Mouse (Mus musculus) ovary, postnatal 10 days (tissue): ENCODE data around the gene Tlnrd1.

Experiments used
- DNase-seq: peaks from one replicate; pipeline ENCODE4 v3.0.0; 2022; ENCODE audit warnings: low spot score

The Tlnrd1 gene

GRCm38 (mm10) chr7:83844807-83845206 is 39.3 kb downstream of the Tlnrd1 start:
- no peak for DNase-seq

DNA sequence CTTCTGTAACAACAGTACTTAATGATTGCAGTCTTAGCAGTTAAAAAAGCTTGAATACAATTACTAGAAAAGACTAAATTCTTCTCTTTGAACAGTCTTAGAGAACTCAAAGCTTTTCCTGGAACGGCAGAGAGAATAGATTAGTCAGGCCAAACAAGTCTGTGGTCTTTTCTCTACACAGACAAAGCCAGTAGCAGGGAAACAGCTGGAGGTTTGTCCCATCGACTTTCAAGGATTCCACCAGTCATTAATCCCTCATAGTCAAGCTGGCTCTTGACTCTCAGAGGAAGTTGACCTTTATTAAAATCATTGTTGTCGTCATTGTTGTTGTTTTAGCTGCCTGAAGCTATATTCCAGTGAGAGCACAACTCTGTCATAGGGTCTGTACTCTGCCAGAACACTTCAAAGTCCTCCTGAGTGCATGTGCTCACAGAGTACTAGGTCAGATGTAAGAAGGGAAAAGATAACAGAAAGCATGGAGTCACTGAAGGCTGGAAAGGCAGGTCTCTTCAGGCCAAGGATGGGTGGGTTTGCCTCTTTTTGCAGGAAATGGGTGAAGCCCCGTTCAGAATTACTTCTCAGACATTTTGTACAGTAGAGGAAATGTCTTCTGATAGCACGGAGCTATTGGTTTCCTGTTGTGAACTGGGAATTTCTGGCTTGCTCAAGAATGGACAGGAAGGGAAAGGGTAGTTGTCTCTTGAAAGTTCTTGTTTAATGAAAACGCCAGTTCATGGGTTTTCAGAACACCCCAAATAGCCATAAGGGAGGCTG is 41.4 kb downstream of the Tlnrd1 start:
- no peak for DNase-seq

- no peak for DNase-seq
These were observed 44.0 kb downstream of the Tlnrd1 start for GRCm38 (mm10) chr7:83840076-83840475.

DNA sequence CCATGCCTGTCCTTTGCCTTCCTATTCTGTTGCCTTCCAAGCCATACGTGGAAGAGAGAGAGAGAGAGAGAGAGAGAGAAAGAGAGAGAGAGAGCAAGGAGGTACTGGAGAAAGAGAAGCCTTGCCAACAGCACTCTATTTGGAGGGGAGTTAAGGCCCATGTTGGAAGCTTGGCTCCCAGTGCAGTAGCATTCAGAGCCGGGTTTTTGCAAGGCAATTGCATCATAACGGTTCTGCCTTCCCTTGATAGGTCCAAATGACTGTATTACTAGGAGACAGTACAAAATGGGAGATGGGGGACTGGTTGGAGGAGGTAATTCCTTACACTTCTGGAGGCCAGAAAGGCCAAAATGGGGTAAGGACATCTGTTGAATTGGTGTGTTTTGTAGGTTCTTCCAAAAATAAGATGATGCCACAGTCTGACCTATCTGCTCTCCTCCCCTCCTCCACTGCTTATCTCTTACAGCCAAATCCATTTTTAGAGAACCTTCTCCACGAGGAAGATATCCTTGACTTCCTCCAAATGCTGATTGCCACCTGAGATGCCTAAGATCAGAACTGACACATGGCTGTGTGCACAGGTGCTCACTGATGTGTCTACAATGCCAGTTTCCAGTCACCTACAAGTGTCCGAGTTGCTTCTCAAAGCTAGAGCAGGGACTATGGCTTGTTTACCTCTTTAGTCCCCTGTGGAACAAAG is 45.4 kb downstream of the Tlnrd1 start:
- DNase-seq, result no peak
